Mouse (Mus musculus) stomach, postnatal 0 days (tissue): ENCODE results near the gene Prodh2. TPM values are rescaled to one million over a fixed set of nuclear protein-coding genes. Genes with fewer than 3 reads are reported as not detected.
"Not testable (repeated sequence)": the region's sequence is repeated elsewhere in the genome, so short reads cannot be mapped to it uniquely, and the experiment has no call there.

Experiments used
- ATAC-seq: fragments of 200-750 bp; cut with Nextera tagmentation; 2 replicates; pipeline ENCODE4 v1.8.0; 2017; ENCODE audit not compliant: low FRiP score, low TSS enrichment
- DNase-seq: peaks from one replicate; pipeline ENCODE4 v3.0.0-alpha.2; 2016; ENCODE audit warnings: low spot score
- H3K27ac ChIP-seq: fragments of 300-500 bp; sonication (generic); replicated peaks from 2 replicates; pipeline ENCODE4 v1.5.1; 2014; ENCODE audit warnings: mild to moderate bottlenecking, control low read depth
- H3K27me3 ChIP-seq: fragments of 300-500 bp; sonication (generic); 2 replicates; pipeline ENCODE4 v1.6.1; 2014; ENCODE audit warnings: low read length; ENCODE audit not compliant: control insufficient read depth, insufficient read depth
- H3K36me3 ChIP-seq: fragments of 300-500 bp; sonication (generic); 2 replicates; pipeline ENCODE4 v1.6.1; 2014; ENCODE audit warnings: low read length, mixed read lengths; ENCODE audit not compliant: control insufficient read depth, insufficient read depth
- H3K4me1 ChIP-seq: fragments of 300-500 bp; sonication (generic); replicated peaks from 2 replicates; pipeline ENCODE4 v1.6.1; 2014; ENCODE audit warnings: antibody characterized with exemption; ENCODE audit not compliant: control insufficient read depth, insufficient read depth
- H3K4me2 ChIP-seq: fragments of 300-500 bp; sonication (generic); replicated peaks from 2 replicates; pipeline ENCODE4 v1.6.1; 2014; ENCODE audit warnings: low read depth, mild to moderate bottlenecking, control low read depth, moderate library complexity
- H3K4me3 ChIP-seq: fragments of 300-500 bp; sonication (generic); 2 replicates; pipeline ENCODE4 v1.5.1; 2014; ENCODE audit warnings: low read depth, low read length, control low read depth
- H3K9ac ChIP-seq: fragments of 300-500 bp; sonication (generic); 2 replicates; pipeline ENCODE4 v1.6.1; 2014; ENCODE audit warnings: mild to moderate bottlenecking, low read length, control low read depth, mixed read lengths
- H3K9me3 ChIP-seq: fragments of 300-500 bp; sonication (generic); 2 replicates; pipeline ENCODE4 v1.6.1; 2016; ENCODE audit warnings: low read length; ENCODE audit not compliant: control insufficient read depth
- CTCF ChIP-seq: IDR thresholded peaks from 2 replicates; pipeline ENCODE4 v1.5.1; 2016; ENCODE audit warnings: antibody characterized with exemption, low read depth, mild to moderate bottlenecking, moderate library complexity
- EP300 ChIP-seq: optimal IDR thresholded peaks from 2 replicates; pipeline ENCODE3; 2016; ENCODE audit warnings: antibody characterized with exemption
- WGBS: fragments of 180-500 bp; shearing (Covaris S2); extraction: QIAGEN DNeasy Blood & Tissue Kit; methylation state at CpG from one replicate; pipeline ENCODE4 v1.1.7; 2014; 5-methylcytosine and 5-hydroxymethylcytosine counted together
- polyA plus RNA-seq: library from polyadenylated mRNA; unstranded; fragments of >200 nt; fragmentation: Nextera tagmentation; extraction: Ambion mirVana; gene quantifications from 2 replicates; pipeline ENCODE4 v1.2.1, GENCODE M21; 2015

The Prodh2 gene
- polyA plus RNA-seq, 1 experiment from 2014 or later = 0.42 TPM

DNA sequence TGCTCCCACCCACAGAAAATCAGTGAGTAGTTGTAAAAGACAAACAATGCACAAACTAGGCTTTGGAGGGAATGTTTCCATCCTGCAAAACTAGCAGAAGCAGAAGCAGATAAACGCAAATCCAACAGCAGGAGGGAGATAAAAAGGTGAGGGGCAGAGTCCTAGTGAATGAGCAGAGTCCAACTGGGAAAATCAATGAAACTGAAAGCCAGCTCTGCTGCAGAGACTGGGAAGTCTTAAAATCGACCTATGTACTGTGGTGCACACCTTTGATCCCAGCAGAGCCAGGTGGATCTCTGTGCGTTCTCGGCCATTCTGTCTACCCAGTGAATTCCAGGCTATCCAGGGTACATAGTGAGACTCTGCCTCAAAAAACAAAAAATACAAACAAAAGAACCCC, 18.4 kb upstream of the Prodh2 start:
- no peak for ATAC-seq

GRCm38 (mm10) chr7:30476136-30476535, 17.3 kb upstream of the Prodh2 start:
- 92% methylated on average over 7 of the region's 7 CpGs for WGBS
- not testable (repeated sequence) for H3K36me3 ChIP-seq

More for the DNA sequence above, 18.4 kb upstream of the Prodh2 start:
- TF ChIP-seq EP300 (no peak), CTCF (no peak)
- H3K27ac ChIP-seq = no peak overlapping the region
- H3K9ac ChIP-seq = no peak overlapping the region
- H3K4me1 ChIP-seq = no peaks in the 10 kb centered on the region
- DNase-seq = no peak
- 39% methylated on average over 4 of the region's 4 CpGs for WGBS
- no peak overlapping the region for H3K4me3 ChIP-seq
- no peaks in the 10 kb centered on the region for H3K9me3 ChIP-seq
- no peak overlapping the region for H3K4me2 ChIP-seq
- no peaks in the 10 kb centered on the region for H3K36me3 ChIP-seq
- no peaks in the 10 kb centered on the region for H3K27me3 ChIP-seq

DNA sequence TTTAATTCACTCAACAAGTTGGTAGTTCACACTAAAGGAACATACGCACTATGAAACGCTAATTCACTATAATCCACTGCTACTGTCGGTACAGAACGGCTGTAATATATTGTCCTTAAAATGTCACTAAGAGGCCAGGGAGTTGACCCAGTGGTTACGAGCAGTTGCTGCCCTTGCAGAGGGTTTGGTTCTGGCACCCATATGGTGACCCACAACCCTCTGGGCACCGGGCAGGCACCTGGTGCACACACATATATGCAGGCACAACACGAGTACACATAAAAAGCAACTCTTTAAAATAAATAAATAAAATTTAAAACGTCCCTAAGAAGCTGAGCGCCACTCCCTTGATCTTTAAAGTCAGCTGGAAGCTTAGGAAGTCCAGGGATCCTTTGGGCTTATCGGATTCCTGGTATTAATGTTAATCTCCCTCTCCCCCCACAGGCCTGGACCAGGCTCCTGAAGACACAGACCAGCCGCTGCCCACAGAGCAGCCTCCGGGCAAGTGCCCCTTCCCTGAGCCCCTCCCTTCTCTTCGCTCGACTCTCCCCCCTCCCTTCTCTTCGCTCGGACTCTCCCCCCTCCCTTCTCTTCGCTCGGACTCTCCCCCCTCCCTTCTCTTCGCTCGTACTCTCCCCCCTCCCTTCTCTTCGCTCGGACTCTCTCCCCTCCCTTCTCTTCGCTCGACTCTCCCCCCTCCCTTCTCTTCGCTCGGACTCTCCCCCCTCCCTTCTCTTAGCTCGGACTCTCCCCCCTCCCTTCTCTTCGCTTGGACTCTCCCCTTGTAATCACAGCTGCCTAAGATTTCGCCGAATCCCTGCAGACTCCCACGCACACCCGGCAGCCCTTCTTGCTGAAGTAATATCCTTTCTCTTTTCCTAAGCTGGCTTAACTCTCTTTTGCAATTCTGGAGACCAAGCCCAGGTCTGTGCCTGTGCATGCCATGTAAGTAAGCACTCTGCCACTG, 15.7 kb upstream of the Prodh2 start:
- TF ChIP-seq CTCF (no peak), EP300 (no peak)
- Histone ChIP-seq H3K9ac (no peak overlapping the region), H3K9me3 (no peaks in the 10 kb centered on the region), H3K4me3 (no peak overlapping the region), H3K27me3 (no peaks in the 10 kb centered on the region), H3K4me2 (peak overlapping the region; percentile 38), H3K36me3 (no peaks in the 10 kb centered on the region), H3K4me1 (no peaks in the 10 kb centered on the region), H3K27ac (no peak overlapping the region)
- peak; percentile 10 for DNase-seq
- 9% methylated on average over 26 of the region's 32 CpGs for WGBS
- no peak for ATAC-seq

More at GRCm38 (mm10) chr7:30476136-30476535, 17.3 kb upstream of the Prodh2 start:
- not testable (repeated sequence) for H3K9me3 ChIP-seq, ATAC-seq, H3K4me3 ChIP-seq, H3K27ac ChIP-seq, H3K9ac ChIP-seq, H3K27me3 ChIP-seq, H3K4me2 ChIP-seq, DNase-seq, H3K4me1 ChIP-seq

DNA sequence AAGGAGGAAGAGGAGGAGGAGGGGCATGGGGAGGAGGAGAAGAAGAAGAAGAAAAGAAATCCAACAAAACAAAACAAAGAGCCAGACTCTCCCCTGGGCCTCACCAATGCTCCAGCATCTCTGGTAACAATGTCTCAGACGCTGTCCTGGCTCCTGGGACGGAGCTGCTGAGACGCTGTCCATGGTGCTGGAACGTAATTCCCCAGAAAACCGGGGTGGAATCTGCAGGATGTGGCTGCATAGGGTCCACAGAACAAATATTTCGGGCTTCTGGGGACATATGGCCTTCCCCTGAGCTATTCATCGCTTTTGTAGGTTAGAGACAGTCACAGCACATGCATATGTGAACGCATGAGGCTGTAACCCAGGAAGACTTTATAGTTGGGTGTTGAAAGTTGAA, 9.2 kb upstream of the Prodh2 start:
- no peak overlapping the region for H3K4me3 ChIP-seq
- no peaks in the 10 kb centered on the region for H3K4me1 ChIP-seq
- no peaks in the 10 kb centered on the region for H3K36me3 ChIP-seq
- peak; percentile 54 for DNase-seq
- H3K27ac ChIP-seq = no peak overlapping the region
- H3K27me3 ChIP-seq = no peaks in the 10 kb centered on the region
- WGBS = 17% methylated on average over 8 of the region's 8 CpGs
- no peak overlapping the region for H3K4me2 ChIP-seq
- H3K9me3 ChIP-seq = no peaks in the 10 kb centered on the region
- no peak for TF ChIP-seq EP300
- no peak for ATAC-seq
- H3K9ac ChIP-seq = no peak overlapping the region

GRCm38 (mm10) chr7:30490251-30490956, 3.0 kb upstream of the Prodh2 start:
- peak; percentile 79 for TF ChIP-seq CTCF
- TF ChIP-seq EP300 = no peak

DNA sequence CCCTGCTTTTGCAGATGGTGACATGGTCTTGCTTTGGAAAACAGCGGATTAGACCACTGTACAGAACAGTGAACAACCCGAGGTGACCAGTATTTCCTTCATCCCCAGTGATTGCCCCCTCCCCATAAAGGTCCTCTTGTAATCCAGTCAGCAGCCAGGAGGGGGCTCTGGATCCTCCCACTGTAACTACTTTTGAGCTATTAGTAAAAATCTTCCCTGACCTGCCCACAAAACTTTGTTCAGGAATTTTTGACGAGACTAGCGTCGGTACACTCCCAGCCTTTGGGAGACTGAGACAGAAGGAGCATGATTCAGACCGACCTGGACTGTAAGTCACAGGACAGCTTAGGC, 2.5 kb upstream of the Prodh2 start:
- 10% methylated on average over 6 of the region's 6 CpGs for WGBS
- DNase-seq = no peak
- no peak for ATAC-seq

More at GRCm38 (mm10) chr7:30490251-30490956, 3.0 kb upstream of the Prodh2 start:
- Histone ChIP-seq H3K4me2 (no peak overlapping the region), H3K4me3 (no peak overlapping the region), H3K4me1 (no peaks in the 10 kb centered on the region), H3K27me3 (no peaks in the 10 kb centered on the region), H3K9me3 (no peaks in the 10 kb centered on the region), H3K36me3 (no peaks in the 10 kb centered on the region), H3K27ac (no peak overlapping the region), H3K9ac (no peak overlapping the region)
- DNase-seq = peak; percentile 34
- WGBS = 29% methylated on average over 16 of the region's 16 CpGs
- no peak for ATAC-seq

More for the DNA sequence above, 2.5 kb upstream of the Prodh2 start:
- TF ChIP-seq CTCF (no peak), EP300 (no peak)
- H3K9ac ChIP-seq = no peak overlapping the region
- no peaks in the 10 kb centered on the region for H3K27me3 ChIP-seq
- no peak overlapping the region for H3K4me2 ChIP-seq
- H3K9me3 ChIP-seq = no peaks in the 10 kb centered on the region
- H3K4me1 ChIP-seq = no peaks in the 10 kb centered on the region
- no peak overlapping the region for H3K4me3 ChIP-seq
- no peaks in the 10 kb centered on the region for H3K36me3 ChIP-seq
- no peak overlapping the region for H3K27ac ChIP-seq
